Mouse (Mus musculus): Measurements from ENCODE around the gene H1f0.

DNA sequence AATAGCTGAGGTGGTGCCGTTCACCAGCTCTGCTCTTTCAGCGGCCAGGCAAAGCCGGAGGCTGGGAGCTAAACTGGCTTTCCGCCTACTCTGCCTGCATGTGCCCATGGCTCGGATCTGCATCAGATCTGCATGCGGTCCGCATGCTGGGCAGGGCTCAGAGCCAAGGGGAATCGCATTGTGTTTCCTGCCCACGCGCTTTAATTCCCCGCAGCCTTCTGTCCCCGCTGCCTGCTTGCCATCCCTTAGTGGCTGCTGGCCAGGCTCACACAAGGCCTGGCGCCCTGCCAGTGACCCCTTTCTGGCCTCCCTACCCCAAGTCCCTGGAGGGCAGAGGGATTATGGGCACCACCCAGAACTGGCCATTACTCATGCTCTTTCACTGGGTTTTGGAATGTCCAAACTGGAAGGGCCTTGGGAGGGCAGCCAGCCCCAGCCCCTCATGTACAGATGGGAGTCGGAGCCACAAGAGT lies 39.7 kb upstream of the H1f0 start:
- TF ChIP-seq POLR2A (IDR thresholded peaks at IDR 0.05; ENCODE audit: control insufficient read depth in 1 of 2, insufficient read depth in 1 of 2, low read depth in 1 of 2, low read length in 2 of 2, poor library complexity in 1 of 2) (no peak), POLR2AphosphoS5 (IDR thresholded peaks at IDR 0.05; ENCODE audit: borderline replicate concordance, low read depth, low read length) (no peak), POLR2AphosphoS2 (IDR thresholded peaks at IDR 0.05; ENCODE audit: low read length) (no peak)

All from MEL (cell line).